Mouse (Mus musculus) Patski (cell line): ENCODE data around the gene Sema3c. TPM values are rescaled to one million over a fixed set of nuclear protein-coding genes. Genes with fewer than 3 reads are reported as not detected.

Experiments used
- ATAC-seq: fragments of 100-300 bp; one replicate; pipeline ENCODE4 v1.8.0; 2021
- CTCF ChIA-PET: fragments of 350-600 bp; sonication (Branson Sonifier 250); formaldehyde crosslinking; loops from one replicate; lab custom pipeline; 2022; ENCODE audit warnings: inconsistent platforms; lab: Charles Lee
- POLR2A ChIA-PET: fragments of 350-600 bp; sonication (Branson Sonifier 250); formaldehyde crosslinking; loops from one replicate; lab custom pipeline; 2022; ENCODE audit warnings: antibody characterized with exemption, inconsistent platforms; lab: Charles Lee
- DNase-seq: peaks from one replicate; pipeline ENCODE4 v3.0.0-alpha.2; 2011; ENCODE audit warnings: low read depth, low spot score
- H3K27me3 ChIP-seq: fragments of 371-371 bp; one replicate; pipeline ENCODE4 v1.5.1; 2021
- CTCF ChIP-seq: fragments of 100-300 bp; IDR thresholded peaks from one replicate; pipeline ENCODE4 v1.5.1; 2021
- in situ Hi-C: fragments of 300-500 bp; cut with MboI; formaldehyde crosslinking; loops from 3 replicates; pipeline ENCODE4 v1.11.1; 2018; ENCODE audit warnings: low pct_unique_long_range_greater_than_20kb, mixed read lengths
- polyA plus RNA-seq: library from polyadenylated mRNA; unstranded; gene quantifications from one replicate; pipeline ENCODE4 v1.2.3, GENCODE M21; 2021

Gene Sema3c
- polyA plus RNA-seq, 1 experiment from 2014 or later: 36.4 TPM

GRCm38 (mm10) chr5:17753471-17754005 is 179.5 kb downstream of the Sema3c start:
- ChIA-PET CTCF (interaction anchor here (0.8 to 1.1 kb wide), 2 partner anchors 8 to 11 kb away, joined by 3 to 5 read pairs; no protein-coding TSS in a partner anchor), POLR2A (no interaction called here)
- TF ChIP-seq CTCF: no peak
- ATAC-seq (no peak), DNase-seq (no peak)
- no peaks in the 10 kb centered on the region for H3K27me3 ChIP-seq
- in situ Hi-C loops: loop anchor here (25.0 kb wide), 1 partner anchor 166 kb away; no protein-coding TSS in a partner anchor

- DNase-seq (peak; percentile 31), ATAC-seq (peak; percentile 71)
- in situ Hi-C loops: loop anchor here (10.0 to 25.0 kb wide), 3 partner anchors 179 to 471 kb away; no protein-coding TSS in a partner anchor
- TF ChIP-seq CTCF: peak; percentile 43
- CTCF ChIA-PET: interaction anchor here (0.7 to 3.9 kb wide), 9 partner anchors 16 to 871 kb away, joined by 3 to 28 read pairs (median 4); no protein-coding TSS in a partner anchor
- no peaks in the 10 kb centered on the region for H3K27me3 ChIP-seq
- POLR2A ChIA-PET: interaction anchor here (0.7 kb wide), 1 partner anchor 117 kb away, joined by 4 read pairs; no protein-coding TSS in a partner anchor
These were observed 192.1 kb downstream of the Sema3c start for GRCm38 (mm10) chr5:17766006-17766677.

GRCm38 (mm10) chr5:17770328-17770727 is 196.2 kb downstream of the Sema3c start:
- ChIA-PET POLR2A (no interaction called here), CTCF (no interaction called here)
- ATAC-seq: no peak
- DNase-seq: no peak
- peaks cover 13% of the 10 kb centered on the region for H3K27me3 ChIP-seq
- in situ Hi-C loops: loop anchor here (25.0 kb wide), 1 partner anchor 183 kb away; no protein-coding TSS in a partner anchor
- TF ChIP-seq CTCF: no peak

GRCm38 (mm10) chr5:17776571-17776970 is 202.5 kb downstream of the Sema3c start:
- in situ Hi-C loops: no loop called here
- ATAC-seq: peak; percentile 51
- CTCF ChIA-PET: no interaction called here
- H3K27me3 ChIP-seq: peaks cover 9% of the 10 kb centered on the region
- TF ChIP-seq CTCF: no peak
- DNase-seq: peak; percentile 98
- POLR2A ChIA-PET: no interaction called here

Other genes with a start within 250 kb of the Sema3c start
- gene Speer4f2, start 201.1 kb upstream of the Sema3c start, polyA plus RNA-seq: not detected
- gene Speer4f1, start 98.2 kb upstream of the Sema3c start, polyA plus RNA-seq: not detected